Mouse (Mus musculus) forebrain, embryonic 13.5 days (tissue): ENCODE measurements at regions not wholly inside any gene's neighbourhood (a gene's known extent, or its start where the extent isn't known, plus 50 kb on each side); places are given as distances from the start of the nearest gene placed in this dataset.

ENCODE experiments used
- ATAC-seq: fragments of 200-750 bp; cut with Nextera tagmentation; 2 replicates; pipeline ENCODE4 v1.8.0; 2017
- H3K27ac ChIP-seq: fragments of 300-500 bp; sonication (generic); 2 replicates; pipeline ENCODE4 v1.5.1; 2015; ENCODE audit warnings: inconsistent platforms, mild to moderate bottlenecking, moderate library complexity
- H3K27me3 ChIP-seq: fragments of 300-500 bp; sonication (generic); 2 replicates; pipeline ENCODE4 v1.6.1; 2015; ENCODE audit warnings: mild to moderate bottlenecking, inconsistent platforms
- H3K36me3 ChIP-seq: fragments of 300-500 bp; sonication (generic); 2 replicates; pipeline ENCODE4 v1.6.1; 2015; ENCODE audit warnings: mild to moderate bottlenecking, inconsistent platforms; ENCODE audit not compliant: poor library complexity, severe bottlenecking
- H3K4me1 ChIP-seq: fragments of 300-500 bp; sonication (generic); 2 replicates; pipeline ENCODE4 v1.6.1; 2015; ENCODE audit warnings: inconsistent platforms
- H3K4me2 ChIP-seq: fragments of 300-500 bp; sonication (generic); 2 replicates; pipeline ENCODE4 v1.6.1; 2015; ENCODE audit warnings: inconsistent platforms, mild to moderate bottlenecking, moderate library complexity
- H3K4me3 ChIP-seq: fragments of 300-500 bp; sonication (generic); 2 replicates; pipeline ENCODE4 v1.5.1; 2015; ENCODE audit warnings: mild to moderate bottlenecking, inconsistent platforms
- H3K9ac ChIP-seq: fragments of 300-500 bp; sonication (generic); 2 replicates; pipeline ENCODE4 v1.6.1; 2015; ENCODE audit warnings: mild to moderate bottlenecking, inconsistent platforms
- H3K9me3 ChIP-seq: fragments of 300-500 bp; sonication (generic); replicated peaks from 2 replicates; pipeline ENCODE4 v1.6.1; 2016; ENCODE audit warnings: inconsistent platforms
- WGBS: fragments of 180-500 bp; shearing (Covaris S2); methylation state at CpG from one replicate; pipeline ENCODE4 v1.1.7; 2015; 5-methylcytosine and 5-hydroxymethylcytosine counted together

- 56% methylated on average over 6 of the region's 6 CpGs for WGBS
- Histone ChIP-seq H3K9ac (no peak overlapping the region), H3K4me2 (no peak overlapping the region), H3K4me3 (no peak overlapping the region), H3K27ac (no peak overlapping the region), H3K9me3 (no peaks in the 10 kb centered on the region), H3K27me3 (no peaks in the 10 kb centered on the region), H3K4me1 (no peaks in the 10 kb centered on the region), H3K36me3 (no peaks in the 10 kb centered on the region)
- ATAC-seq = 0 out of 2 replicates have a peak, but pooled peaks have one; percentile 21
Measured at GRCm38 (mm10) chr17:16157711-16158110, 326.9 kb upstream of the Rgmb start.

GRCm38 (mm10) chr17:16157135-16157534 is 326.3 kb upstream of the Rgmb start:
- Histone ChIP-seq H3K9me3 (no peaks in the 10 kb centered on the region), H3K4me1 (no peaks in the 10 kb centered on the region), H3K36me3 (no peaks in the 10 kb centered on the region), H3K9ac (no peak overlapping the region), H3K27me3 (no peaks in the 10 kb centered on the region), H3K4me3 (no peak overlapping the region), H3K27ac (no peak overlapping the region), H3K4me2 (no peak overlapping the region)
- ATAC-seq = no peak
- WGBS = 71% methylated on average over 5 of the region's 5 CpGs

GRCm38 (mm10) chr17:16156596-16156995 is 325.8 kb upstream of the Rgmb start:
- Histone ChIP-seq H3K4me3 (no peak overlapping the region), H3K27ac (no peak overlapping the region), H3K36me3 (no peaks in the 10 kb centered on the region), H3K27me3 (no peaks in the 10 kb centered on the region), H3K4me1 (no peaks in the 10 kb centered on the region), H3K9me3 (no peaks in the 10 kb centered on the region), H3K9ac (no peak overlapping the region), H3K4me2 (no peak overlapping the region)
- peak; percentile 51; the same call in 1 of the 2 replicates for ATAC-seq
- 97% methylated on average over 3 of the region's 3 CpGs for WGBS

- no peak overlapping the region for H3K27ac ChIP-seq
- H3K9me3 ChIP-seq = no peaks in the 10 kb centered on the region
- H3K9ac ChIP-seq = no peak overlapping the region
- no peak for ATAC-seq
- no peaks in the 10 kb centered on the region for H3K27me3 ChIP-seq
- WGBS = 90% methylated on average over 3 of the region's 3 CpGs
- no peak overlapping the region for H3K4me3 ChIP-seq
- H3K4me2 ChIP-seq = no peak overlapping the region
- no peaks in the 10 kb centered on the region for H3K36me3 ChIP-seq
- H3K4me1 ChIP-seq = no peaks in the 10 kb centered on the region
Measured at GRCm38 (mm10) chr17:16155587-16155986, 324.7 kb upstream of the Rgmb start.
